Mouse (Mus musculus) CH12F3 (cell line): Measurements from ENCODE around the gene Grk1.

ENCODE experiments used
- in situ Hi-C: fragments of 300-500 bp; cut with MboI; formaldehyde crosslinking; loops from 2 replicates; pipeline ENCODE4 v1.14.3; 2020; ENCODE audit warnings: low sequenced_read_pairs

The Grk1 gene

DNA sequence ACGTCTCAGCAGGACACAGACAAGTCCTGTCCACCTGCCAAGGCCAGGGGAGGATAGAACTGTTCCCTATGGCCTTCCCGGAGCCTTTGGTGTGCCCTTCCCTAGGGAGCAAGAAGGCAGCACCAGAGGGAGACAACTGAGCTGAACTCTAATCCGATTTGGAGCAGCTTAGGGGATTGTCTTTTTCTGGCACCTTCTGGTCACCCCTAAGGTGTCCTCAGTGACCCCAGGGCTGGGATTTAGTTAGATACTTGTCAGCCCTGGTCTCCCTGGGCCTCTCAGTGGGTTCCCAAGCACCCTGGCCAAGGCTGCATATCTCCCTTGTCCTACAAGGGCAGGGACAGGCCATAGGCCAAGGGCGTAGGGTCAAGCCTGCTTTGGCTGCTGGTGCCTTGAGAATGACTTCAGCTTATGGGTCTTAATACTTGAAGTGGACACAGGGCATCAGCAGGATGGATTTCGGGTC is at the start of gene Grk1:
Gene Grk1, plus strand, starts transcription at position 416 of the 466 bp plus-strand sequence.
- in situ Hi-C loops: no loop called here

DNA sequence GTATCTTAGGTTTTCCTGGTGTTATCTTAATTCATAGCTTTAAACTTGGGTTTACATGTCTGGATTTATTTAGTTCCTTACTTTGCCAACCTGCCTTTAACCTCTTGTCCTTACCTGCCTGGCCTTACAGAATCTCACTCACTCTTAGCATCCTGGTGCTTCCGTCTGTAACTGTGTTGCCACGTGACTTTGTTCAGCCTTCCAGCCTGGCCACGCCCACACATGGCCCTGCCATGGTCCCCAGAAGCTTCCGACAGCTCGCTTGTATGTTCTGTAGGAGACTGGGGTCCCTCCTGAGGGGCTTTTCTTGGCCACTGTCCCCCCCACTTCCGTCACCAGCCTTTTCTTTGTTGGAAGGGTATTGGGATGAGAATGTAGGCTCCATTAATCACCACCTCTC is 48.7 kb upstream of the Grk1 start:
- in situ Hi-C loops: no loop called here

DNA sequence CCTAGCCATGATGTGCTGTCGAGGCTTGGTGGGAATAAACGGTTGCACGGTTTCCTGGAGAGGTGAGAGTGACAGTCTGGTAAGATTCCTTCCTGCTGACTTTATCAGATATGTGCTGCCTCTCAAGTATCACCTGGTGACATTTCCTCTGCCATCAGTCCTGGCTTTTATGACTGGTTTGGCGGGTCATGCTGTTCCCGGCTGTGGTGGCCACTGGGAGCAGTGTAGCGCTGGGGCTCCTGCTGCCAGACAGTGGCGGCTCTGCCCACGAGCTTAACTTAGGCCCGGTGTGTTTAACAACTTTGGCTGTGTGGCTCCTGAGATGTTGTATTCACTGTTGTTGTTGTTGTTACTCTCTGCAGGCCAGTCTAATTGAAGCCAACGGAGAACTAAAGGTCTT is 48.2 kb upstream of the Grk1 start:
- in situ Hi-C loops: no loop called here

DNA sequence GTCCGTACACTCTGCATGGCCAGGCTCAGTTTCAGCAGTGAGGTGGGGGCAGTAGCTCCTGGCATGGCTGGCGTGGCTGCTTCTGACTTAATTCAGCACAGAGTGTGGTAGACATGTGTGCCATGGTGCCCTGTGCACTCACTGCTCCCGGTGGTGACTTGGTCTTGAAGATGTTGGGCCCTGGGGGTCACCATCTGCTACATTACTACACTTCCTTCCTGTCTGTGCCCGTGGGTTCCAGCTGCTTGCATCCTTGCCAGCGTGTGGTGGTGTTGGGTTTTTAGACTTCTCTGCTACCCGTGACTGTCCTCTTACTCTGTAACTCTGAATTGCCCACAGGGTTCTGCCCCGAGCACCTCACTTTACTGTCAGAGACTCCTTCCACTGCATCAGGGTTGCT is 44.7 kb upstream of the Grk1 start:
- in situ Hi-C loops: no loop called here

DNA sequence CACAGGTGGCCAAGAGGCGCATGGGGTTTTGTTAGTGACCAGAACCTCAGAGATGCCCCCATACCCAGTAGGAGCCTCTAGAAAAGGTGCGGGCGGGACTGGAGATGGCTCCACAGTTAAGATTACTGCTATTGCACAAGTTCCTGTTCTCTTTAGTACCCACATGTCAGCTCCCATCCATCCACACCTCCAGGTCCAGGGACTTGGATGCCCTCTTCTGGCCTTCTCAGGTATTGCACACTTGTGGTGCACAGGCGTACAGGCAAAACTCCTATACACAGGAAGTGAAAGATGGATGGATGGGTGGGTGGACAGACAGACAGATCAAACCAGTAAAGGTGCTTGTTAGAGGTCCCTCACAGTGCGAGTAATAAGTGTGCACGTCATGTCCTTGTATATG is 43.0 kb upstream of the Grk1 start:
- in situ Hi-C loops: no loop called here

DNA sequence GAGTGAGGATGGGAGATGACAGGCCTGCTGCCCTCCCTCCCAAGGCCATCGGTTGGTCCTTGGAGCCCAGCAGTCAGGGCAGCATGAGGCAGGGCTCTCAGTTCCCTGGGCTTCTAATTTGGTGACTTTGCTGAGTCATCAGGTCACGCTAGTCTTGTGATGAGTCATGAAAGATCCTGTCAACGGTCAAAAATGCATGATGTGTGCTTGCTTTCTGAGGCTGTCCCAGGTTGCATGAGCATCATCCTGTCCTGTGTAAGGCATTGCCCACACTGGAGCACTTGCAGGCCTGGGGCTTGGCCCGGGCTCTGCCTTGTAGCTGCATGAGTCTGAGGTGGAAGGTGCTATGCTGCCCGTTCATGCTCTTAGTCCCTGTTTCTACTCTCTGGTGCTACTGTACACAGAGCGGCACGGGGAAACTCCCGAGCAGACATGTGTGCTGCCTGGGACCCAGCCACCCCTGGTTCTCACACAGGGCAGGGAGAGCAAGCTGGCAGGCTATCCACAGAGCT is 31.7 kb upstream of the Grk1 start:
- in situ Hi-C loops: no loop called here

DNA sequence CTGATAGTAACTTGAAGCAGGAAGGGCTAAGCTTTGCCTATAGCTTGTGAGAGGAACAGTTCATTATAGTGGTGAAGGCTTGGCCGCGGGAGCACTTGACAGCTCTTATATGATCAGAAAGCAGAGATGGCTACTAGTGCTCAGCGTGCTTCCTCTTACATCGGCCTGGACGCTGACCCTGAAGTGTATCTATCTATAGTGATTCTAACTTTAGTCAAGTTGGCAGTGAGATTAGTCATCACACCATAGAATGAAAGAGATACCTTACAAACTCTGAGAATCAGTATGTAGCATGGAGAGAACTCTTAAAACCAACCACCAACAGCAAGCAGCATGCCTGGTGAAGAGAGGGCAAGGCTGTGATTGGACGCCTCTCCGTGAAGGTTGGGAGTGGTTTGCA is 23.3 kb upstream of the Grk1 start:
- in situ Hi-C loops: no loop called here

DNA sequence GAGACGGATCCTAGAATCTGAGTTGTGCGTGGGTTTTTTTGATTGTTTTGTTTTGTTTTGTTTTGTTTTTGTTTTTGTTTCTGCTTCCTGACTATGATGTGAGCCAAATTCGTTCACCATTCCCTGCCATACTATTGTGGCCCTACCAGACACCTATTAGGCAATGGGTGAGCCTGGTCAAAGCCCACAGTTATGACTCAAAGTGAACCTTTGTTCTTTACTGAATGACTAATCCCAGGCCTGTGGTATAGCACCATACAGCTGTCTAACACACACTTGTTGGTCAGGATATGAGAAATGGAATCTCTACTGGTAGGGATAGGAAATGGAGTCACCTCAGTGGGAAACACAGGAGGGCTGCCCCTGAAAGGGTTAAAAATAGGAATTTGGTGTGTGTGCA is 22.3 kb upstream of the Grk1 start:
- in situ Hi-C loops: no loop called here

DNA sequence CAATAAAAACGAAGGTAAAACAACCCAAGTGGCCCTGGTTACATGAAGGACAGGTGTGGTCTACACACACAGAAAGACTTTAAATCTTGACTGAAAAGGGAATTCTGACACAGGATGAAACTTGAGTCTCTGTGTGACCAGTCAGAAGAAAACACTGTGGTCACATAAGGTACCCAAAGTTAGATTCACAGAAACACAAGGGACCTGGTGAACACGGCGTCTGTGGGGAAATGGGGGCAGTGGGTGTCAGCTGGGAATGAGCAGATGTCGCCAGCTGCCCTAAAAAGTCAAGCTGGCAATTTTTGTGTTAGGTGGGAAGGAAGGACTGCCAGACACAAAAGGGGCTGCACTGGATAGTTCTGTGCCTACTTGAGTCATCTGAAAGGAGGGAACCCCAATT is 21.9 kb upstream of the Grk1 start:
- in situ Hi-C loops: no loop called here

DNA sequence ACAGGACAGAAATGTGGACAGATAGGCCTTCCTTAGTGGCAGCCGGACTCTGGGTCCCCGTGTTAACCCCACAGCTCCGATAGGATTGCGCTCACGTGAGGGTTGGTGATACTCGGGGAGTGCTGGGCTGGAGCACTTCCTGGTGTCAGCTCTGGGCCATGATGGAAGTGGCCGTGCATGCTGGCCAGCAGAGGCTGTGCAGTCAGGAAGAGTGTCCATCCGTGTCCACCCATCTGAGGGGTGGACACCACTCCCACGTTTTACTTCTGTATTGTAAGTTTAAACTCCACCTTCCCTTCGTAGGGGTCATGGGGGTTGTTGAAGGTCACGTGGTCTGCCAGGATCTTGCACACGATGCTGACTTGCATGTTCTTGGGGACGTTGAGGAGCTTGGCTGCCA is 18.5 kb upstream of the Grk1 start:
- in situ Hi-C loops: no loop called here

DNA sequence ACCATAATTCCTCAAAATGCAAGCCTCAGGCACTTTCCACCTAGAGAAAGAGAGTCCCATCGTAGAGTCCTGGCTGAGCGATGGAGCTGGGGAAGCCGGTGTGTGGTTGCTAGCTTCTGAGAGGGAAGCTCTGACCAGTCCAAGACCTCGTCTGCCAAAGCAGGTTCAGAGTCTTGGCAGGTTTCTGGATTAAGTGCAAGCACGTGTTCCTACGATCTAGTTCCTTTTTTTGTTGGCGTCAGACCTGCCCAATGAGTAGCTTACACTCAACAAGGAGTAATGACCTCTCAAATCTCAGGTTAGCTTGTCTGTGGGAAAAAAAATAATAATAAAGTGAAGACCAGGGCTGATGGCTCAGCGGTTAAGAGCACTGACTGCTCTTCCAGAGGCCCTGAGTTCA is 17.2 kb upstream of the Grk1 start:
- in situ Hi-C loops: no loop called here

DNA sequence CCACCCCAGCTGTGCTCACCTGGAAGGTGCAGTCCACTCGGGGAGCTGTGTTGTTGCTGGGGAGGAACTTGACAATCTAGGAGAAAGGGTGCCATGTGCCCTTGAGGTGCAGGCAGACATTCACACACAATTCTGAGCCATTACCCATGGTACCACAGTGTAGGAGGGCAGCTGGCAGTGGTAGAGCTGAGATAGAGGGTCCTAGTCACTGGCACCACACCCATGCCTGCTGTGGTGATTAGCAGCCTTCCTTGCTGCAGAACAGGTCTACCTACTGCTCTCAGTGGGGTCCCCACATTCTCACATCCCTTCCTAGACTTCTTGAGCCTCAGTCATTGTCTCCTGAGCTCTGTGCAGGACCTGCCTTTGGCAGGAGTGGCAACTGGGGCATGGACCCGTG is 16.1 kb upstream of the Grk1 start:
- in situ Hi-C loops: no loop called here

DNA sequence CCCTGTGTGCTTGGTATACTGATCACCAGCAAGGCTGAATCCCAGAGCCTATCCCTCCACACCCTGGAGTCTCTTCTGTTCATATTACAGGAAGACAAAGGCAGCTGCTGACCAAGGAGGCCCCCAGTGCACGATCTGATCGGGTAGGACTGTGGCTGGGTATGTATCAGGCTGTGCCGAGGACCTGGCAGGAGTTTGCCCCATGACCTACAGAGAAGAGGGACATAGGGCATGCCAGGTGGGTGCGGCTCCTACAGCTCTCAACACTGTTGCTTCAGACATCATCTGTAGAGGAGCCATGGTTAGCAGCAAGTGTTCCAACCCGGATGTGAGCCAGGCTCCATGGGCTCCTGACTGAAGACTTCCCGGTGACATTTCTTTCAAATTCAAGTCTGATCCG is 11.0 kb upstream of the Grk1 start:
- in situ Hi-C loops: no loop called here

DNA sequence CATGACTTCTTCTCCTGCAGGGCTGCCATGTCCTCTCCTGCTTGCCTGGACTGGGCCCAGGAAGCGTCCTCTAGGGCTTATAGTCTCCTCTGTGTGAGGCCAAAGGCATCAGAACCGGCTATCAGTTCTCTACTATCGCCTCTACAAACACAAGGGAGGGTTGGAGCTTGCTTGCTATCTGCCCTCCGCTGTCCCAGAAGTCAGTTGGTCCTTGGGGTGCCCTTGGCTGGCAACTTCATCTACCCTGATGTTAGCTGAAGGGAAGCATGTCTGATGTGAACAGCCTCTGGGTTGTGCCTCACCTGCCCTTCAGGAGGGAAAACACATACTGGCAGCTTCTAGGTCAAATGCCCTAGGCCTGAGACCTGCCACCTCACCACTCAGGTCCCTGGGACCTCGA is 8.2 kb upstream of the Grk1 start, which contains the start of gene Atp4b:
Gene Atp4b, minus strand, starts transcription at position 101 of the 400 bp plus-strand sequence.
- in situ Hi-C loops: no loop called here

DNA sequence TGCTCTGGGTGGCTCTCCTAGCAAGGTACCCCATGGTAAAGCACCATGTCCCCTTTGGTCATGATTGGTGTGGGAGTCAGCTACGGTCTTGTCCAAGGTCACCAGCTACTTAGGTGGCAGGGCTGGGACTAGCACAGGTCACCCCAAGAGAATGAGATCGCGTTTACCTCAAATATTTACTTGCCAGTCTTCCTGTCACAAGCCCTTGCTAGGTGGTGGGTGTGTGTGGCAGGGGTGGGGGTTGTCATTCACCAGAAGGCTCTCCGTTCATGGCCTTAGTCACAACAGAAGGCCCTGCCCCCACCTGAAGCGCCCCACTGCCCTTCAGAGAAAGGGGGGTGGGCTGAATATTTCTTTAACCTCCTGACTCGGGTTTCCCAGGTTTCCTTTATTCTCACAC is 1.4 kb upstream of the Grk1 start:
- in situ Hi-C loops: no loop called here

DNA sequence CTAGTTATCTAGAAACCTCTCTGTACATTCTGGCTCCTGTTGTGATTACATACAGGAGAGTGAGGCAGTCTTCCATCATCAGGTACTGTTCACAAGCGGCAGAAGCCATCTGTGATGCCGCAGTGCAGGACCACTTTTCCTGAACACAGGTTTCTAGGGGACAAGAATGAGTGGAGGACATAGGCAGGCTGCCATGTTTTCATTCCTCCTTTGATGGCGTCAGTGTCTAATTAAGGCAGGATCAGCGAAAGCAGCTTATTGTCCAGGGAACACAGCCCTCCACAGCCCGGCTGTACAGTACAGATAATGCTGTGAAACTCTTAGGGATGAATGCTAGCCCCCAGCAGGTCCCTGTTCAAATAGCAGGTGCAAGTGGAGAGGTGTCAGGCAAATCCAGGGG is 1.1 kb downstream of the Grk1 start:
- in situ Hi-C loops: no loop called here

DNA sequence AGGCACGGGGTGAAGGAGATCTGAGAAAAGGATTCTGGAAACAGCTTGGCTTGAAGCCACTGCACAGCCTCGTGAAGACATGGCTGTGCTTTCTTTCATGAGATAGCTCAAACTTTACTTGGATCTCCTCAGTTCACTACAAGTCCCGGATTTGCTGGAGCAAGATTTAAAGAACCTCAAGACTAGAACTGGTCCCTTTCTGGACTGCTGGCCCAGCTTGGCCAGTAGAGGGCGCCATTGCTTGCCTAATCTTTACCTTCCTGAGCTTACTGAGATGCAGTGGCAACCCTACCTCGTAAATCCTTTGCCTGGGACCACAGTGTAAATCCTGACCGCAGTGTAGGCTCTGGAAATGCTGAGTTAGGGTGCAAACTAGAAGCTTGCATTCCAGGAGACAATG is 6.7 kb downstream of the Grk1 start:
- in situ Hi-C loops: no loop called here

DNA sequence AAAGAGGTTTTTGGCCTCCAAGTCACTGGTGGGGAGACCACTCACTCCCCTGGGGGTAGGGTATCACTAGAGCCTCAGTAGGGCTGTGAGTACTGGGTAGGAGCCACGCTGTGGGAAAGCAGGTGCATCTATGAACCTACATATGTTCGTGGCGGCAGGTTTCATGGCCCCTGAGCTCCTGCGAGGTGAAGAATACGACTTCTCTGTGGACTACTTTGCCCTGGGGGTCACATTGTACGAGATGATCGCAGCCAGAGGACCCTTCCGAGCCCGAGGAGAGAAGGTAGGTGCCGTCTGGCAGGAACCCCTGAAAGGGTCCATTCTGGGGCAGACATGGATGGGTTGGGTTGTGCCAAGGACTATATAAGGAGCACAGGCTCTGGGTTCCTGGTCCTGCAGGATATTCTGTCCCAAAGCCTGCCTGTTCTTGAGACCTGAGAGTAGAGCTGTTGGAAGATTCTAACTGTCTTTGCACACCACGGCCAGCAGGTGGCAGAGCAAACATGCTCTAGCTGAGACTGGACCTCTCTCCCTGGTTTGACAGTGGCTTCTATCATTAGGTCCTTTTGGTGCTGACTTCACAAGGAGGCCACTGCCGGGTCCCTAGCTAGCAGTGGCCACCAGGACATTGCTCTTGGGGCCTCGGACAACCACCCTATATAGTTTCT is 8.1 kb downstream of the Grk1 start:
- in situ Hi-C loops: no loop called here

DNA sequence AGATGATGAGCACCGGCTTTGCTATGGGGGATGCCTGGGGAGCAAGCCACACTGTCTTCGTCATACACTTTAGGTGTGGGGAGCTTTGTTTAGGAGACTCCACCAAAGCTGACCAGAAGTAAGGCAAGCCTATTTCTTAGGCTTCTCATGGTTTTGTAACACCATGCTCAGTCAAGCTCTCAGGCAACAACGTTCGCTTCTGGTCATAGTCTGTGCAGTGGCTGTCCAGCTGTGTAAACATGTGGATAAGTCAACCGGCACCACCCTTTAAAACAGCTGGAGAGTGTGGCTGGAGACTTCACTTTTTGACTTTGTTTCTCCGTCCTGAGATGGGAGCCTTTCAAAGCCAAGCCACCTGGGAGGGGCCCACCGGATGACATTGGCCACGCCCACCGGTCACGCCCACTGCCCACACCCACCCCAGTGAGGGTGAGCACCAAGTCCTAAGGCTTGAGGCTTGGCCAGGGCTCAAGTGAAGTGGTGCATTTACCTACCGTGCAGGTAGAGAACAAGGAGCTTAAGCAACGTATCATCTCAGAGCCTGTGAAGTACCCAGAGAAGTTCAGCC is 9.0 kb downstream of the Grk1 start:
- in situ Hi-C loops: no loop called here

DNA sequence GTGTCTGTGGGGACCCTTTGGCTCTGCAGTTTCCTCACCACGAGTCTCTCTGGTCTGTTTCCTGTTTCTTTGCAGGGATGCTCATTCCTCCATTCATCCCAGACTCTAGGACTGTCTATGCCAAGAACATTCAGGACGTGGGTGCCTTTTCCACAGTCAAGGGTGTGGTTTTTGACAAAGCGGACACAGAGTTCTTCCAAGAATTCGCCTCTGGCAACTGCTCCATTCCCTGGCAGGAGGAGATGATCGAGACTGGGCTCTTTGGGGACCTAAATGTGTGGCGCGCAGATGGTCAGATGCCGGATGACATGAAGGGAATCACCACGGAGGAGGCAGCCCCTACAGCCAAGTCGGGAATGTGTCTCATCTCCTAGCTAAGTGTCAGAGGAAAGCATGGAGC is 11.0 kb downstream of the Grk1 start:
- in situ Hi-C loops: no loop called here

DNA sequence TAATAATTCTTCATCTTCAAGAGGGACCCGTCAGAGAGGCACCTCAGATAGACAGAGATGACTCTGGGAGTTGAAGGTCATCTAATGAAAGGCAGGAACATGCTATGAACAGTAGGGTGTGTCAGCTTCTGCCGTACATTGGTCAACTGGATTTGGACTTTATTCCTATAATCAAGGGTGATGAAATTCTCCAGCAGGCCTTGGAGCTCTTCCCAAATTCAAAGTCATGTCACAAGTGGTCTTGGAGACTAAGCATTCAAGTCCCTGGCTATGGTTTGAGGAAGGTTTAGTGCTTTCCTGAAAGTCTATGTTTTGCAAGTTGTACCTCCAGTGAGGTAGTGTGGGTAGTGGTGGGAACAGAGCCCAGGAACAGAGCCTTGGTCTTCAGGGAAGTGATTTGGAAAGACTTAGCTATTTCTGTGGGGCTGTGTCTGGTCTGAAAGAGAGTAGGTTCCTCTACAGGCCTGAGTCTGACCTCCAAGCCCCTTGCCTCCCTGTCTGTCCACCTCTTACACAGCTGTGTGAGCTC is 14.3 kb downstream of the Grk1 start:
- in situ Hi-C loops: no loop called here

DNA sequence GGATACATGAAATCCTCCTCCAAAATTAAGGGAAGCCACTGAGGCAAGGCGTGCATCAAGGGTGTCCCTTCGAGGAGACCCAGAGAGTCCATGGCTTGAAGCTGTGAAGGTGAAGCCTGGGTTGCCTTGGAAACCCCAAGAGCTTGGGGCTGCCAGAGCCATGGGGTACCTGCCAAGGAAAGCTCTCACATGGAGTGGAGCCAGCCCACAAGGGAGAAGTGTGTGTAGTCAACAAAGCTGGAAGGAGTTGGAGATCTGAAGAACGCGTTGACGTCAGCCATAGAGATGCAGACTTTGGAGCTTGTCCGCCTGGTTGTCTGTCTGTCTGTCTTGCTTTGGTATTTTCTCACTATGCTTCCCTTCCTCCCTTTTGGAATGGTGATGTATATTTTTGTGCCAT is 16.1 kb downstream of the Grk1 start:
- in situ Hi-C loops: no loop called here

DNA sequence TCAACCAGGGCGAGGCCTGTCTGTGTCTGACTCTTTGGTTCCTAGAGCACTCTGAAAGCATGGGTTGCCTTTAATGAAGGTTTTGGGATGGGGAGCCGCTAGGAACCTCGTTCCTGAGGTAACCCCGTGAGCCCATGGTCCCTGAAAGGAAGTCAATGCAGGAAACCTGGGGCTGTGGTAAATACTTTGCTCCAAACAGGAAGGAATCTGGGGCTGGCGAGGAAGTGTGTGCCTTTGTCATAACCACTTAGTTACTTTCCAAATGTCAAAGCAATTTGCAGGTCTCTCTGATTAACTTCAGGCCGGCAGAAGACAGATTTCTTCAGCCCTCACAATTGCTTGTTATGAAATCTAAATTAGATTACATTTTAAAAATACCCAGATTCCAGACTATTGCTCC is 22.5 kb downstream of the Grk1 start:
- in situ Hi-C loops: no loop called here
